Mouse (Mus musculus) CH12.LX (cell line): ENCODE results near the gene Chst8.

Experiments used
- CHD1 ChIP-seq: IDR thresholded peaks from 2 replicates; pipeline ENCODE4 v1.6.1; 2012; ENCODE audit warnings: low read depth, low read length, improper control_type of control experiment, inconsistent platforms
- CTCF ChIP-seq, 2 experiments: IDR thresholded peaks in 1 of 2; conservative IDR thresholded peaks in 1 of 2; 2 replicates each; pipeline ENCODE4 v1.5.1; 2011 to 2012; ENCODE audit warnings: low read depth in 2 of 2, low read length in 2 of 2, improper control_type of control experiment in 1 of 2, inconsistent platforms in 1 of 2, mild to moderate bottlenecking in 1 of 2, moderate library complexity in 1 of 2
- E2F4 ChIP-seq: IDR thresholded peaks from 2 replicates; pipeline ENCODE4 v1.6.1; 2011; ENCODE audit warnings: low read depth, low read length, improper control_type of control experiment; ENCODE audit not compliant: insufficient replicate concordance
- KAT2A ChIP-seq: IDR thresholded peaks from 2 replicates; pipeline ENCODE4 v1.6.1; 2012; ENCODE audit warnings: low read length, improper control_type of control experiment, inconsistent platforms; ENCODE audit not compliant: insufficient replicate concordance
- MAFK ChIP-seq: IDR thresholded peaks from 2 replicates; pipeline ENCODE4 v1.6.1; 2011; ENCODE audit warnings: low read length, improper control_type of control experiment; ENCODE audit not compliant: insufficient replicate concordance
- MAX ChIP-seq: IDR thresholded peaks from 2 replicates; pipeline ENCODE4 v1.6.1; 2011; ENCODE audit warnings: low read length, improper control_type of control experiment
- MYC ChIP-seq: IDR thresholded peaks from 2 replicates; pipeline ENCODE4 v1.6.1; 2011; ENCODE audit warnings: low read depth, mild to moderate bottlenecking, improper control_type of control experiment, low read length
- NRF1 ChIP-seq: IDR thresholded peaks from 2 replicates; pipeline ENCODE4 v1.6.1; 2014; ENCODE audit warnings: low read depth, mild to moderate bottlenecking, inconsistent platforms, low read length, improper control_type of control experiment, moderate library complexity
- POLR2A ChIP-seq: IDR thresholded peaks from 2 replicates; pipeline ENCODE4 v1.6.1; 2011; ENCODE audit warnings: low read depth, mild to moderate bottlenecking, improper control_type of control experiment, low read length
- POLR2AphosphoS2 ChIP-seq: IDR thresholded peaks from 2 replicates; pipeline ENCODE4 v1.6.1; 2011; ENCODE audit warnings: low read depth, low read length, improper control_type of control experiment
- RCOR1 ChIP-seq: conservative IDR thresholded peaks from 2 replicates; pipeline ENCODE4 v1.6.1; 2012; ENCODE audit warnings: low read depth, mild to moderate bottlenecking, inconsistent platforms, low read length, improper control_type of control experiment
- USF2 ChIP-seq: conservative IDR thresholded peaks from 2 replicates; pipeline ENCODE4 v1.6.1; 2011; ENCODE audit warnings: low read depth, low read length, improper control_type of control experiment
- ZMIZ1 ChIP-seq: IDR thresholded peaks from 2 replicates; pipeline ENCODE4 v1.6.1; 2012; ENCODE audit warnings: low read depth, mild to moderate bottlenecking, inconsistent platforms, low read length, improper control_type of control experiment

- TF ChIP-seq POLR2AphosphoS2 (no peak), CHD1 (no peak), MAFK (no peak), NRF1 (no peak), POLR2A (no peak), RCOR1 (no peak), MYC (no peak), E2F4 (no peak), USF2 (no peak), CTCF (conservative IDR thresholded peaks at IDR 0.05 in 1 of 2, IDR thresholded peaks at IDR 0.05 in 1 of 2; ENCODE audit: low read depth in 2 of 2, low read length in 2 of 2) (no peak), ZMIZ1 (no peak), KAT2A (no peak), MAX (no peak)
Observed at GRCm38 (mm10) chr7:34693916-34694315, 118.6 kb downstream of the Chst8 start.
